Mouse (Mus musculus): Measurements from ENCODE around the gene Ajm1.

The Ajm1 gene

DNA sequence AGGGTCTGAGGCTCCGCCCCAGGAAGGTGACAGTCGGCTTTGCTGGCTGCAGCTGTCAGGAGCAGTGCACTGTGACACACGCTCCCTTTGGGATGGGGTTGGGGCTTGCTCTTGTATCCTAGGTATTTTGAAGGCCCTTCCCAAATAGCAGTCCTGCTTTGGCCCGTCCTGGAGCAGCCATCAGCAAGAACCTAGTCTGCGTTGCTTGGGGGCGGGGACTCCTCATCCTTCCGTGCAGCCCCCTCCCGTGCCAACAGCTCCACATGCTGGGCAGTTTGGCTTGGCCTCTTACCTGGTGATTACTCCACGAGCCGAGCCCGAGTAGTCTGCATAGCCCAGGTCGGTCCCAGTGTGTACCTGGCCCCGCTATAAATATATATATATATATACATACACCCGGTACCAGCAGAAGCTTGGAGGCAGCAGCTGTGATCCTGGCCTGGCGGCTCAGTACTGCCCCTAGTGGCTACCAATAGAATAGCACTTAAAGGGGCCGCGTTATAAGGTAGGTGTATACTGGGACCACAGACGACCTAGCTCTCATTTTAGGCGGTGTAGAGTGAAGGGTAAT, at the start of gene Ajm1:
Gene Ajm1, minus strand, starts transcription at position 464 of the 571 bp plus-strand sequence.
- DNase-seq (ENCODE audit: low read depth) = no peak

DNA sequence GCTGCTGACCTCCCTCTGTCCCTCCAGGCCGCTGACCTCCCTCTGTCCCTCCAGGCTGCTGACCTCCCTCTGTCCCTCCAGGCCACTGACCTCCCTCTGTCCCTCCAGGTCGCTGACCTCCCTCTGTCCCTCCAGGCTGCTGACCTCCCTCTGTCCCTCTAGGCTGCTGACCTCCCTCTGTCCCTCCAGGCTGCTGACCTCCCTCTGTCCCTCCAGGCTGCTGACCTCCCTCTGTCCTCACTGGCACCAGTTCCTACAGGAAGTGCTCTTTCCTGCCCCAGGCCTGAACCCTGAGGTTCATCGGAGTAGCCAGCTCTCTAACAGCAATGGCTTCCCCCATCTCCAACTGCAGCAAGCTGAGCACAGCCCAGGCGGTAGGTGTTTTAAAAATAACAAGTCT, 47.2 kb upstream of the Ajm1 start:
- no peak for DNase-seq (ENCODE audit: low read depth)

DNA sequence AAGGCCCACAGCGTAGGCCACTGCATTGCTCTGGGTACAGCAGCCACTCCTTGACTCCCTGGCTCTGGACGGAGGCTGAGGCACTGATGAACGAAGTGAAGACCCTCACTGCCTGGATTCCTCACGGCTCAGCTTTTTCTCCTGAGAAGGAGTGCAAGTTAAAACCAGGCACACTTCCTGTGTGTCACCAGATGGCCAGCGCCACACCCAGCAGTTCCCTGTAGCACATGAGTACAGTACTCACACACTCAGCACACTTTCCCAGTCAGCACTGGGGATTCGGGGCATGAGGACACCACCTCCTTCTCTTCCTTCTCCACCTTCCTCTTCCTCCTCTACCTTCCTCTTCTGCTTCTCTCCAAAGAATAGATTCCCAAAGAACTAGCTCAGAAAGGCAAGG, 46.3 kb upstream of the Ajm1 start, which contains the start of gene Fcna:
Gene Fcna, minus strand, starts transcription at position 220 of the 400 bp plus-strand sequence.
- no peak for DNase-seq (ENCODE audit: low read depth)

DNA sequence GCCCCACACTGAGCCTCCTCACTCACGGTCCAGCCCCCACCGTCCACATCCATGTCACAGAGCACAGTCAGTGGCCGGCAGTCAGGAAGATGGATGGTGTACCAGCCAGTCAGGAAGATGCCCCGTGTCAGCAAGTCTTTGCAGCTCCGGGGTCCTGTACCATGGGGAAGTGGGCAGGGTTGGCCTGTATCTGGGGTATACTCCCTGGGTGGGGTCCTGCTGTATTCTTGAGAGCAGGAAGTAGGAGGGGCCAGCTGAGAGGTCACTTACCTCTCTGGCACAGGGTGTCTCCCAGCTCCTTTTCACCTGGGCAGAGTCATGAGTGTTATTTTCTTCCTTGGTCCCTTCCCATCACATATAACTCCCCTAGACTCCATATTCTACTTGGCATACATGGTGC, 44.4 kb upstream of the Ajm1 start:
- no peak for DNase-seq (ENCODE audit: low read depth)

- DNase-seq (ENCODE audit: low read depth) = peak; percentile 59
Measured at GRCm38 (mm10) chr2:25621229-25622200, 40.0 kb upstream of the Ajm1 start, which contains the start of gene Tmem141. Gene Tmem141 (minus strand): TSS chr2:25622005.

DNA sequence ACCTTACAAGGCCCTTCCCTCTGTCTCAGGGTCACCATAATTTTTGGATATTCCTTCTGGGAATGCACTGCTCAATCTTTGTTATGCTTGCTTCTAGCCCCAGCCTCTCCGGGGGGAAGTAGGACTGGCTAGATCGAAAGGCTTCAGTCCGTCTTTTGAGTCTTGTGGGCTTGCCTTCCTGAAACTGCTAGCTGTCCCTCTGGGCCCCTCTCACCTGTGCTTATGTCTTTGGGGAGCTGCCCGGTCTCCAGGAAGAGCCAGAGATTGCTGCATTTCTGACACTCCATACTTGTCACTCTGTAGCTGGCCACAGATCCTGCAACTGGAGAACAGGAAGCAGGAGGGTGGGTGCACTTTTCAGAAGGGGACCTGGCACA, 39.3 kb upstream of the Ajm1 start:
- DNase-seq (ENCODE audit: low read depth) = no peak

- DNase-seq (ENCODE audit: low read depth) = no peak
Measured at GRCm38 (mm10) chr2:25620386-25620785, 38.8 kb upstream of the Ajm1 start.

GRCm38 (mm10) chr2:25617578-25617977, 36.0 kb upstream of the Ajm1 start, which contains the start of gene Ccdc183:
Gene Ccdc183 (minus strand): TSS chr2:25617678.
- DNase-seq (ENCODE audit: low read depth) = no peak

GRCm38 (mm10) chr2:25616398-25616797, 34.8 kb upstream of the Ajm1 start:
- no peak for DNase-seq (ENCODE audit: low read depth)

GRCm38 (mm10) chr2:25608671-25609070, 27.1 kb upstream of the Ajm1 start:
- DNase-seq (ENCODE audit: low read depth) = no peak

DNA sequence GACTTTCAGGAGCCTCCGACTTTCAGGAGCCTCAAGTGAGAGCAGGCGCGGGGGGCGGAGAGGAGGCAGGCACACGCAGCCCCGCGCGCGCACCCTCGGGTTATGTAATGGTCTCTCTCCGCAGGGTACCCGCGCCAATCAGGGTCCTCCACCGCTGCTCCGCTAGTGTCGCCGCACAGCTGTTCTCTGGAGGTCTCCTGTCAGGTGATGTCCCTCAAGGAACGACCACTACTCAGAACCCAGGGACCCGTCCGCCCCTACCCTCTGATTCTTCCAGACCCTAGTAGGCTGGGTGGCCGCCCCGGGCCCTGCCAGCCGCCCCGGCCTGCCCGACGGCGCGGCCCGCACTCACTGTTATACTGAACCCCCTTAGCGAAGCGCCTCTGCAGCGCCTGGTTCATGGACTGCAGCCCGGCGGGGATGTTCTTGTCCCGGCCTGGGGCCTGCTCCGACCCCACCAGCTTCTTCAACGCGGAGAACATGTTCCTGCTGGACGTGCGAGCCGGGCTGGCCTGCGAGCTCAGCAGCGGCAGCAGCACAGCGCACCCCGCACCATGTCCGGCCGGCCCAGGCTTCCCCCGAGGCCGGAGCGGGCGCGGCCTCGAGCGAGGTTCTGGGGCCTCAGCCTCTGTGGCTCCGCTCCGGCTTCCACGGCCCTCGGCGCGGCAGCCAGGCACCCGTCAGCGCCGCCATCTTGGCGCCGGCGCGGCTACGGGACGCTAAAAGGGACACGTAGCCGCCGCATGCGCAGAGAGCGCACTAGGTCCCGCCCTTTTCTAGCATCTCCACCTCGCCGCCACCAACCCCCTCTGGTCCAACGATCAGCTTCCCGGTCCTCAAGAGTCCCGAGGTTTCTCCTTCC, 26.4 kb upstream of the Ajm1 start, which contains the start of gene Rabl6:
Gene Rabl6, minus strand, starts transcription at position 761 of the 862 bp plus-strand sequence.
- DNase-seq (ENCODE audit: low read depth) = peak; percentile 67

DNA sequence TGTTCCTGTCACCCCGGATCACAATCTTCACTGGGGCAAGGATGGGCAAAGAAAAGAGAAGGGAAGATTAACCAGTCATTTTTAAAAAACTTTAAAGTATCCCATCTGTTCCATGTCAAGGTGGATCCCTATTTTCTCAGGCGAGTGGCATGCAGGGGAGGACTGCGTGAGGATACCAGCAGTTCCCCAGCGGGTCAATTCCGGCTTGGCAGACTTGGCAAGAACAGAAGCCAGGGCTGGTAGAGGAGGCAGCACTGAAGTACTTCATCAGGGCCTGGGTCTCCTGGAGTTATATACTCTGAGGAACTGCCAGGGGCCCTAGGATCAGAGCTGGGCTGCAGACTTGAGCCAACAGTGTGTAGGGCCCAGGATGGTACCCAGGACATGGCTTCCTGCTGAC, 21.0 kb upstream of the Ajm1 start:
- DNase-seq (ENCODE audit: low read depth) = no peak

DNA sequence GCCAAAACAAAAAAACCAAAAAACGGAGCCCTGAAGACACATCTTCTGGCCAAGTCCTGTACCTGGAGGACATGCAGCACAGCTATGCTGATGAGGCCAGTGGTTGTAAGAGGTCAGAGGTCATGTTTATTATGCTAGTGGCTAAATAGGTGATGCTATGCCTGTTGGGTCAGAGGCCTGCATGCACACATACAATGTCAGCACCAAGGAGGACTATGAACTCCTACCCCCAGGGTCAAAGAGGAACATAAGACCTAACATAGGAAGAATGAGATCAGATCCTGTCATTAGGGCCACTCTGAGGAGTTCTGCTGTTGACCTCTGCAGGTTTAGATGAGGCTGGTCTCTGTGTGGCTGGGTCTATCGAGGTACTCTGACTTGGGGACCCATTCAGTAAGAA, 18.5 kb upstream of the Ajm1 start:
- no peak for DNase-seq (ENCODE audit: low read depth)

DNA sequence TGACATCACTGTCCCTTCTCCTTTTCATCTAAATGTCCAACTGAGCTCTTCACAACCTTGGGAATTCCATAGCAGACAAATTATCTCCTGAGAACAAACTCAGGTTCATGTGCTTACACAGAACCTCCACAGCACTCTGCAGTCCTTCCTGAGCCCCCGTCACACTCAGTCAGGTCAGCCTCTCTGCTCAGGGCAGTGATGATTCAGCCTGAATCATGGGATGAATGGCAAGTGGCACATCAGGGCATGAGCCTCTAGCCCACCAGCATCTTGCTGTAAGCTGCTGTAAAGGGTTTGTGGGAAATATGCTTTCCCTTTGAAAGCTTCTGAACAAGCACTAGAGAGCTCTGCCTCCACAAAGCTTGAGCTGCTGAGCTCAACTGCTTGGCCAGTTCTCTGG, 17.2 kb upstream of the Ajm1 start:
- DNase-seq (ENCODE audit: low read depth) = no peak

DNA sequence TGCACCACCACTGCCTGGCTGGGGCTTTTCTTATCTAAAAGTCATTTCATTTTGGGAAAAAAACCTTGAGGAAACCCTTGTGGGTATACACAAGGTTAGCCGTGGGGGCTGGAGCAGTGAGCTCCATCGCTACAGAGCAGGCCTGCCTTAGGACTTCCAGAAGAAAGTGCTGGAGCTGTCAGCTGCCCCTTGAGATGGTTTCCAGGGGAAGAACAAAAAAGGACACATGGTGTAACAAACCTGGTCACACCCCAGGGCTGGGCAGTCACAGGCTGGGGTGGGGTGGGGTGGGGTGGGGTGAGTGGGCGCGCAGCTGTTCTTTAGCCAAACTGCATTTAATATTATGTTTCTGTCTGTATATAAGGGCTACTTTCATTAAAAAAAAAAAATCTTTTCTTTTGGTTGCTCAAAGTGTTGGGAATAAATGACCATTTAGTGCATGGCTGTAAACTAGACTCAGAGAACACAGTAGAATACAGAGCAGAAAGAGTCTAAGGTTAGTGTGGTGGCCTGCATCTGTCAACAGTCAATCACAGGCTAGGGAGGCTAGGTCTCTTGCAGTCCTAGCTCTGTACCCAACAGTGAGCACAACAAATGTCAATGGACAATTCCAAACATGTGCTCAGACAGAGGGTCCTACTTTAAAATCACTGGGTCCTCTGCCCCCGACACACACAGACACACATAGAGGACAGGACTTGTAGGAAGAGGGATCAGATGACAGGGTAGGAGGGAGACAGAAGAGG, 15.4 kb upstream of the Ajm1 start:
- DNase-seq (ENCODE audit: low read depth) = no peak

DNA sequence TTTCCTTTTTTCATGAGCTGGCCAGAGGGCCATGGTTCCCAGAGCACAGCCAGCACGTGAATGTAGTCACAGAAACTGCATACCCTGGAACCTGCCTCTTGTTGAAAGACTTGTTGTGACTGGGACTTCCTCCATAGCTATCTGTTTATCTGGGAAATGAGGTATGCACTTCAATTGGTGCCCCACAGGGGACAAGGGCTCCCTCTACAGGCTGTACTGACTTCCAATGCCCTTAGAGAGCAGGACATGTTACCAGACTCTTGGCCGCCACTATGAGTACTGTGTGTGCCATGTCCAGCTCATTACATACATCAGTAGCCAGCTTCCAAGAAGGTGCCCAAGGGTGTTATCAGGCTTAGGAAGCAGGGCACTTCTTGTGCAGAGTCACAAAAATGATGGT, 10.3 kb upstream of the Ajm1 start:
- DNase-seq (ENCODE audit: low read depth) = no peak

- no peak for DNase-seq (ENCODE audit: low read depth)
Measured at GRCm38 (mm10) chr2:25588227-25588907, 6.8 kb upstream of the Ajm1 start.

GRCm38 (mm10) chr2:25587290-25587689, 5.7 kb upstream of the Ajm1 start:
- DNase-seq (ENCODE audit: low read depth) = no peak

DNA sequence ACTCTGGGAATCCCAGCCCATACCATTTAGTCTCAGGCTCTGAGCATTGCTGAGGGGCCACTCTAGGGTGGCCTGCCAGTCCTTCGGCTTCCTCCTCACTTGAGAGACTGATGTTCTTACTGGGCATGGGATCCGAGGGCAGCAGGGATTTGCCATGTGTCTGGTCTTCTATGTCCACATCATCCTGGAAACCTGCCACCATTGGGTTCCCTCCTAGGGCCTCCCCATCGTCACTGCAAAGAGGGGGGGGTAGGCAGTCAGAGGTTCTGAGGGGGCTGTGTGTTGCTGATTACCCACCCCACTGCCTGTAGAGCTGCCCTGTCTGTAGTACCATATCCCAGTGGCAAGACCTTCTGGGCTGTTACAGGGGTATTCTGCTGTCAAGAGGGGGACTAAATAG, 4.0 kb upstream of the Ajm1 start:
- no peak for DNase-seq (ENCODE audit: low read depth)

DNA sequence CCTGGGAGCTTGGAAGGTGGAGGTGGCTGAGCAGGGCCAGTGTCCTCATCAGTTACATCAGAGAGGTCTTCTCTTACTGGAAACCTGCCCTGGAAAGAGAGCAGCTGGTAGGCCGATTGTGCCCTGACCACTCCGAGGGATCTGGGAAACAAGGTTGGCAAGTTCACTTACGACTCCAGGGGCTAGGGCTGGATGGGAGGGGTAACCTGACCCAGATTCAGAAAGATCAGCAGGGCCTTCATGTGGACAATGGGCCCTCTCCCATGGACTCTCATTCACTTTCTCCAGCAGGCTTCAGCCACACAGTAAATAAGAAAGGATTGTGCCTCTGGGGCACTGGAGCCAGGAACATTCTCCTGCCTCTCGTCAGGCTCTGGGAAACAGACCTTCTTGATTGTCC, 3.3 kb upstream of the Ajm1 start:
- no peak for DNase-seq (ENCODE audit: low read depth)

DNA sequence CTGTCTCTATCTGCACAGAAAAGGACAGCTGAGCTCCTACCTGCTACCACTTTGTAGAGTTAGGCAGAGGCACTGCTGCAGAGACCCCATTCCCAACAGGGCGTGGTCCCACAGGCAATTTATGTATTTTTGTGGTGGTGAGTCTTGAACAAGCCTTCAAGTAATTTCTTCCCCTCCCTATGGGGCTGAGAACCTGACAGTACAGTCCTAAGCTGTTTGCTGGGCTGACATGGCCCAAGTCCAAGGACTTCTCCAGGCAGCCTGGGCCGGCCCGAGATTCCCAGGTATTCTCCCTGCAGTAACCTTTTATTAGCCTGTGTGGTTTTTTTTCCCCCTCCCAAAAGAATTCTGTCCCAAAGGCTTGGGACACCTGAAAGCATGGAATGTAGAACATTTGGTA, 2.6 kb upstream of the Ajm1 start:
- DNase-seq (ENCODE audit: low read depth) = no peak
